Mouse (Mus musculus) midbrain, postnatal 0 days (tissue): ENCODE measurements around the gene Banp. TPM values are rescaled to one million over a fixed set of nuclear protein-coding genes. Genes with fewer than 3 reads are reported as not detected.

Source experiments
- ATAC-seq: fragments of 200-750 bp; cut with Nextera tagmentation; 2 replicates; pipeline ENCODE4 v1.8.0; 2017; ENCODE audit warnings: moderate number of reproducible peaks, mild to moderate bottlenecking, moderate TSS enrichment, moderate library complexity; ENCODE audit not compliant: low FRiP score
- DNase-seq: peaks from one replicate; pipeline ENCODE4 v3.0.0-alpha.2; 2015; ENCODE audit warnings: low spot score
- H3K27ac ChIP-seq: fragments of 300-500 bp; sonication (generic); 2 replicates; pipeline ENCODE4 v1.5.1; 2014; ENCODE audit warnings: low read depth, mild to moderate bottlenecking, low read length, mixed read lengths
- H3K27me3 ChIP-seq: fragments of 300-500 bp; sonication (generic); 2 replicates; pipeline ENCODE4 v1.6.1; 2014; ENCODE audit warnings: low read length, control low read depth, mixed read lengths; ENCODE audit not compliant: insufficient read depth
- H3K36me3 ChIP-seq: fragments of 300-500 bp; sonication (generic); 2 replicates; pipeline ENCODE4 v1.6.1; 2014; ENCODE audit warnings: low read length, control low read depth, mixed read lengths; ENCODE audit not compliant: insufficient read depth
- H3K4me1 ChIP-seq: fragments of 300-500 bp; sonication (generic); 2 replicates; pipeline ENCODE4 v1.6.1; 2014; ENCODE audit warnings: mild to moderate bottlenecking, control low read depth, antibody characterized with exemption, low read length, mixed read lengths; ENCODE audit not compliant: insufficient read depth
- H3K4me2 ChIP-seq: fragments of 300-500 bp; sonication (generic); 2 replicates; pipeline ENCODE4 v1.6.1; 2014; ENCODE audit warnings: low read depth, mild to moderate bottlenecking, low read length, mixed read lengths; ENCODE audit not compliant: poor library complexity, severe bottlenecking
- H3K4me3 ChIP-seq: fragments of 300-500 bp; sonication (generic); 2 replicates; pipeline ENCODE4 v1.5.1; 2014; ENCODE audit warnings: low read depth, mild to moderate bottlenecking, low read length, moderate library complexity
- H3K9ac ChIP-seq: fragments of 300-500 bp; sonication (generic); replicated peaks from 2 replicates; pipeline ENCODE4 v1.6.1; 2014; ENCODE audit warnings: mild to moderate bottlenecking, low read length, moderate library complexity, mixed read lengths; ENCODE audit not compliant: poor library complexity, severe bottlenecking
- H3K9me3 ChIP-seq: fragments of 300-500 bp; sonication (generic); 2 replicates; pipeline ENCODE4 v1.6.1; 2016; ENCODE audit warnings: low read length, control low read depth
- CTCF ChIP-seq: IDR thresholded peaks from 2 replicates; pipeline ENCODE4 v1.5.1; 2016; ENCODE audit warnings: antibody characterized with exemption, mild to moderate bottlenecking
- WGBS: fragments of 180-500 bp; shearing (Covaris S2); extraction: QIAGEN DNeasy Blood & Tissue Kit; methylation state at CpG from one replicate; pipeline ENCODE4 v1.1.7; 2014; 5-methylcytosine and 5-hydroxymethylcytosine counted together
- polyA plus RNA-seq: library from polyadenylated mRNA; unstranded; fragments of >200 nt; fragmentation: Nextera tagmentation; extraction: Ambion mirVana; gene quantifications from 2 replicates; pipeline ENCODE4 v1.2.1, GENCODE M21; 2015
- total RNA-seq: library from RNA; depleted of rRNA; stranded (reverse); fragments of >200 nt; gene quantifications from 2 replicates; pipeline ENCODE4 v1.2.3, GENCODE M21; 2014

Banp gene
- total and polyA plus RNA-seq, 2 experiments from 2014 or later = 24.8 to 51.6 TPM

GRCm38 (mm10) chr8:122018046-122018831, 68.7 kb downstream of the Banp start:
- Histone ChIP-seq H3K27me3 (no peaks in the 10 kb centered on the region), H3K27ac (no peak overlapping the region), H3K4me1 (peaks cover 5% of the 10 kb centered on the region; the same call in 1 of the 2 replicates), H3K4me3 (no peak overlapping the region), H3K9me3 (no peaks in the 10 kb centered on the region), H3K4me2 (no peak overlapping the region), H3K9ac (no peak overlapping the region), H3K36me3 (peaks cover 18% of the 10 kb centered on the region)
- ATAC-seq = no peak
- peak; percentile 77 for DNase-seq
- no peak for TF ChIP-seq CTCF
- WGBS = 72% methylated on average over 22 of the region's 22 CpGs

GRCm38 (mm10) chr8:122019162-122019561, 69.6 kb downstream of the Banp start:
- DNase-seq (no peak), ATAC-seq (no peak)
- no peaks in the 10 kb centered on the region for H3K9me3 ChIP-seq
- H3K4me2 ChIP-seq = no peak overlapping the region
- H3K27ac ChIP-seq = no peak overlapping the region
- WGBS = 94% methylated on average over 1 of the region's 1 CpGs
- H3K27me3 ChIP-seq = no peaks in the 10 kb centered on the region
- no peak for TF ChIP-seq CTCF
- no peak overlapping the region for H3K4me3 ChIP-seq
- H3K36me3 ChIP-seq = peaks cover 17% of the 10 kb centered on the region
- H3K4me1 ChIP-seq = peaks cover 5% of the 10 kb centered on the region; the same call in 1 of the 2 replicates
- H3K9ac ChIP-seq = no peak overlapping the region

GRCm38 (mm10) chr8:122020050-122020771, 70.7 kb downstream of the Banp start:
- no peak overlapping the region for H3K27ac ChIP-seq
- H3K4me3 ChIP-seq = no peak overlapping the region
- H3K36me3 ChIP-seq = peaks cover 19% of the 10 kb centered on the region
- no peak overlapping the region for H3K4me2 ChIP-seq
- H3K9me3 ChIP-seq = no peaks in the 10 kb centered on the region
- H3K27me3 ChIP-seq = no peaks in the 10 kb centered on the region
- WGBS = 84% methylated on average over 8 of the region's 8 CpGs
- H3K9ac ChIP-seq = no peak overlapping the region
- ATAC-seq (no peak), DNase-seq (no peak)
- no peak for TF ChIP-seq CTCF
- no peaks in the 10 kb centered on the region for H3K4me1 ChIP-seq

GRCm38 (mm10) chr8:122021725-122022124, 72.2 kb downstream of the Banp start:
- H3K4me1 ChIP-seq = no peaks in the 10 kb centered on the region
- DNase-seq (no peak), ATAC-seq (no peak)
- no peak overlapping the region for H3K4me3 ChIP-seq
- peaks cover 29% of the 10 kb centered on the region for H3K36me3 ChIP-seq
- peak overlapping the region; percentile 32; the same call in 1 of the 2 replicates for H3K27ac ChIP-seq
- H3K9me3 ChIP-seq = no peaks in the 10 kb centered on the region
- no peaks in the 10 kb centered on the region for H3K27me3 ChIP-seq
- 86% methylated on average over 2 of the region's 2 CpGs for WGBS
- no peak overlapping the region for H3K9ac ChIP-seq
- TF ChIP-seq CTCF = no peak
- H3K4me2 ChIP-seq = no peak overlapping the region

- Histone ChIP-seq H3K4me3 (no peak overlapping the region), H3K36me3 (peaks cover 29% of the 10 kb centered on the region), H3K27ac (no peak overlapping the region; the same call in 1 of the 2 replicates), H3K4me2 (no peak overlapping the region), H3K9ac (no peak overlapping the region), H3K27me3 (no peaks in the 10 kb centered on the region), H3K9me3 (no peaks in the 10 kb centered on the region), H3K4me1 (no peaks in the 10 kb centered on the region)
- WGBS = 78% methylated on average over 6 of the region's 6 CpGs
- no peak for ATAC-seq
- DNase-seq = no peak
- no peak for TF ChIP-seq CTCF
Observed at GRCm38 (mm10) chr8:122022274-122022673, 72.7 kb downstream of the Banp start.

- Histone ChIP-seq H3K27ac (no peak overlapping the region), H3K4me3 (no peak overlapping the region), H3K4me2 (no peak overlapping the region), H3K4me1 (no peaks in the 10 kb centered on the region), H3K9me3 (no peaks in the 10 kb centered on the region), H3K9ac (no peak overlapping the region), H3K27me3 (no peaks in the 10 kb centered on the region), H3K36me3 (peaks cover 29% of the 10 kb centered on the region)
- 84% methylated on average over 4 of the region's 4 CpGs for WGBS
- DNase-seq = no peak
- TF ChIP-seq CTCF = no peak
- no peak for ATAC-seq
Observed at GRCm38 (mm10) chr8:122022705-122023104, 73.2 kb downstream of the Banp start.
